Mouse (Mus musculus): ENCODE measurements at regions not wholly inside any gene's neighbourhood (a gene's known extent, or its start where the extent isn't known, plus 50 kb on each side); places are given as distances from the start of the nearest gene placed in this dataset.

- TF ChIP-seq POLR2A (IDR thresholded peaks at IDR 0.05; ENCODE audit: extremely low read depth, insufficient read depth, low read length) = no peak
- no peak for TF ChIP-seq CTCF (IDR thresholded peaks at IDR 0.05; ENCODE audit: low read depth, low read length)
Observed at GRCm38 (mm10) chr15:49066367-49066766, 4818.3 kb upstream of the Gm7489 start.
